Mouse (Mus musculus) midbrain, embryonic 14.5 days (tissue): ENCODE data around the gene Ubqln5. TPM values are rescaled to one million over a fixed set of nuclear protein-coding genes. Genes with fewer than 3 reads are reported as not detected.

ENCODE experiments used
- ATAC-seq: fragments of 200-750 bp; cut with Nextera tagmentation; 2 replicates; pipeline ENCODE4 v1.8.0; 2017; ENCODE audit warnings: moderate number of reproducible peaks, moderate library complexity; ENCODE audit not compliant: low FRiP score, low TSS enrichment
- DNase-seq: peaks from one replicate; pipeline ENCODE4 v3.0.0-alpha.2; 2015
- H3K27ac ChIP-seq: fragments of 300-500 bp; sonication (generic); replicated peaks from 2 replicates; pipeline ENCODE4 v1.5.1; 2014; ENCODE audit warnings: mild to moderate bottlenecking, low read depth, low read length, moderate library complexity
- H3K27me3 ChIP-seq: fragments of 300-500 bp; sonication (generic); 2 replicates; pipeline ENCODE4 v1.6.1; 2014; ENCODE audit warnings: low read length, control low read depth, mixed read lengths; ENCODE audit not compliant: control insufficient read depth, insufficient read depth
- H3K36me3 ChIP-seq: fragments of 300-500 bp; sonication (generic); 2 replicates; pipeline ENCODE4 v1.6.1; 2014; ENCODE audit warnings: low read length, control low read depth; ENCODE audit not compliant: control insufficient read depth, insufficient read depth
- H3K4me1 ChIP-seq: fragments of 300-500 bp; sonication (generic); 2 replicates; pipeline ENCODE4 v1.6.1; 2014; ENCODE audit warnings: mild to moderate bottlenecking, antibody characterized with exemption, low read length, control low read depth; ENCODE audit not compliant: control insufficient read depth, insufficient read depth
- H3K4me2 ChIP-seq: fragments of 300-500 bp; sonication (generic); 2 replicates; pipeline ENCODE4 v1.6.1; 2014; ENCODE audit warnings: mild to moderate bottlenecking, low read length, moderate library complexity
- H3K4me3 ChIP-seq: fragments of 300-500 bp; sonication (generic); replicated peaks from 2 replicates; pipeline ENCODE4 v1.5.1; 2014; ENCODE audit warnings: low read depth, low read length
- H3K9ac ChIP-seq: fragments of 300-500 bp; sonication (generic); replicated peaks from 2 replicates; pipeline ENCODE4 v1.6.1; 2014; ENCODE audit warnings: mild to moderate bottlenecking, low read length, moderate library complexity
- H3K9me3 ChIP-seq: fragments of 300-500 bp; sonication (generic); 2 replicates; pipeline ENCODE4 v1.6.1; 2016; ENCODE audit warnings: low read length, control low read depth, mixed read lengths; ENCODE audit not compliant: control insufficient read depth
- WGBS: fragments of 180-500 bp; shearing (Covaris S2); extraction: QIAGEN DNeasy Blood & Tissue Kit; methylation state at CpG from one replicate; pipeline ENCODE4 v1.1.7; 2014; 5-methylcytosine and 5-hydroxymethylcytosine counted together
- polyA plus RNA-seq: library from polyadenylated mRNA; unstranded; fragments of >200 nt; fragmentation: Nextera tagmentation; extraction: Ambion mirVana; gene quantifications from 2 replicates; pipeline ENCODE4 v1.2.1, GENCODE M21; 2014

The Ubqln5 gene
- polyA plus RNA-seq, 1 experiment from 2014 or later: not detected

DNA sequence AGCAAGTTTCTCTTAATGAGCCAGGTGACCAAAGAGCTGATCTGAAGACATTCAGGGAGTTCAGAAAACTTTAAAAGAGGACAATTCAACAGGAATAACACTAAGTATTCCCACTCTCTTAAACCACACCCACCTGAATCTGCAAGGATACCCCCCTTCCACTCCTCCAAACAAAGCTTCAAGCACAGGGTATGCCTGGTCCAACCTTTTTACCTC, 25.0 kb downstream of the Ubqln5 start, which contains the start of gene Olfr646:
Gene Olfr646 (plus strand): TSS at position 117 of the 216 bp plus-strand sequence.
- Histone ChIP-seq H3K4me1 (no peaks in the 10 kb centered on the region), H3K4me2 (no peak within 1 kb of the TSS), H3K9me3 (no peaks in the 10 kb centered on the region), H3K4me3 (no peak within 1 kb of the TSS), H3K27ac (no peak within 1 kb of the TSS), H3K9ac (no peak within 1 kb of the TSS), H3K27me3 (no peaks in the 10 kb centered on the region), H3K36me3 (no peaks in the 10 kb centered on the region)
- no peak for ATAC-seq
- no peak for DNase-seq

DNA sequence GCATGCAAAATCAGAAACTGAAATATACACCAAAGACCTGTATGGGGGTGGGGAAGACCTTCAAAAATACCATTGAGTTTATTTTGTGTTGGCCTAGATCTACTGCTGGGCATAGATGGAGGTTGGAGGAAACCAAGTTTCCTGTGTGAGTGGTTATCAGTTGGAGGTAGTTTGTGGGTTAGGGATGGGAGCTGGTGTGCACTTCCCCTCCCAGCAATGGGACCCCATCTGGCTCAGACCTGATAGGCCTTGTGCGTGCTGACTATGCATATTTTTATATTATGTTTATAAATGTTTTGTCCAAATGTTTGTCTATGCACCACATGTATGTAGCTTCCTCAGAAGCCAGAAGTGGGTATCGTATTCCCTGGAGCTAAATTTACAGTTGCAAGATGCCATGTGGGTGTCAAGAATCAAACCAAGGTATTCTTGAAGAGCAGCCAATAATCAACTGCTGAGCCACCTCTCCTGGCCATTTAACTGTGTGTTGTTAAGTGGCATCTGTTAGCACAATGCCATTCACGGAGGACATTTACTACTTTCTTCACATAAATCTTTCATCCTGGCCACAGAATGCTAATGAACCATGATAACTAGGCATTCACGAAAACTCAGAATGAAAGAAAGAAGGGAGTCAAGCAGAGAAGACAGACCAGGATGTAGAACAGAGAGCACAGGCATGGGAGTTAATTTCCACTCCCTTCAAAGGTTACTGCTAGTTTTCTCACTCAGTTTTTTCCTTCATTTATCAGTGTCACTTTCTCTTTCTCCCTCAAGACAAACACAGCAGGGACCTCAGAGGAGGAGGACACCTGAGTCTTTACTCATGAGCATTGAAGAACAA, 25.5 kb downstream of the Ubqln5 start:
- 78% methylated on average over 4 of the region's 4 CpGs for WGBS
- no peak overlapping the region for H3K27ac ChIP-seq
- no peak for ATAC-seq

DNA sequence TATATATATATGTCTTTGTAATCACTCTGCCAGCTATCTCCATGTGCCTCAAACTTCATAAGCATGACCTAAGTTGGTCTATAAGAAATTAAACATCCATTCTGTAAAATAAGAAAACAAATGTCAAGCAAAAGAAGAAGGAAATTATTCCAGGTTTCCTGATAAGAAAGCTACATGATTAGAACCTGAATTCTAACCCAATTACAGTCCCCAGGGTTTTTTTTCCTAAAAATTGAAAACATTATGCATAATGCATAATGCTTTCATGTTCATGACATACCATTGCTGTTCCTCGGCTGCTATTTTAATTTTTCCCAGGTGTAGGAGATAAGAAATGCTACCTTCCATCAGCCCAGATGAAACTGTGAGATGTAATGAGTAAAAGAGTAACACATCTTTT, 44.3 kb downstream of the Ubqln5 start, which contains the start of gene Olfr645:
Gene Olfr645 (minus strand): TSS at position 101 of the 400 bp plus-strand sequence.
- H3K9ac ChIP-seq: no peak within 1 kb of the TSS
- no peak within 1 kb of the TSS for H3K4me3 ChIP-seq

More for the DNA sequence above, 25.5 kb downstream of the Ubqln5 start:
- Histone ChIP-seq H3K9ac (no peak overlapping the region), H3K4me3 (no peak overlapping the region), H3K4me2 (no peak overlapping the region), H3K36me3 (no peaks in the 10 kb centered on the region), H3K9me3 (no peaks in the 10 kb centered on the region), H3K27me3 (no peaks in the 10 kb centered on the region), H3K4me1 (no peaks in the 10 kb centered on the region)
- no peak for DNase-seq

More for the DNA sequence above, 44.3 kb downstream of the Ubqln5 start, which contains the start of gene Olfr645:
- Histone ChIP-seq H3K9me3 (no peaks in the 10 kb centered on the region), H3K4me2 (no peak within 1 kb of the TSS), H3K36me3 (no peaks in the 10 kb centered on the region), H3K4me1 (no peaks in the 10 kb centered on the region), H3K27me3 (no peaks in the 10 kb centered on the region), H3K27ac (no peak within 1 kb of the TSS)
- 73% methylated on average over 1 of the region's 1 CpGs for WGBS
- no peak for DNase-seq
- no peak for ATAC-seq

Other genes starting within 250 kb of the Ubqln5 start
- not detected in 2 replicates for gene Olfr66, start 243.6 kb downstream of the Ubqln5 start, polyA plus RNA-seq
- gene Olfr64, start 235.3 kb downstream of the Ubqln5 start, polyA plus RNA-seq: not detected in 2 replicates
- gene Olfr65, start 226.3 kb downstream of the Ubqln5 start, polyA plus RNA-seq: not detected in 2 replicates
- not detected in 2 replicates for gene Olfr631, start 201.0 kb downstream of the Ubqln5 start, polyA plus RNA-seq
- gene Olfr632, start 195.5 kb downstream of the Ubqln5 start, polyA plus RNA-seq: not detected in 2 replicates
- gene Olfr633, start 185.4 kb downstream of the Ubqln5 start, polyA plus RNA-seq: not detected in 2 replicates
- not detected in 2 replicates for gene Olfr635, start 158.7 kb downstream of the Ubqln5 start, polyA plus RNA-seq
- not detected in 2 replicates for gene Olfr638, start 131.1 kb downstream of the Ubqln5 start, polyA plus RNA-seq
- not detected in 2 replicates for gene Olfr639, start 112.5 kb downstream of the Ubqln5 start, polyA plus RNA-seq
- not detected in 2 replicates for gene Olfr640, start 104.3 kb downstream of the Ubqln5 start, polyA plus RNA-seq
- gene Olfr641, start 94.4 kb downstream of the Ubqln5 start, polyA plus RNA-seq: not detected in 2 replicates
- gene Olfr642, start 77.2 kb downstream of the Ubqln5 start, polyA plus RNA-seq: not detected in 2 replicates
- not detected in 2 replicates for gene 4930516K23Rik, start 68.4 kb downstream of the Ubqln5 start, polyA plus RNA-seq
- gene Olfr644, start 58.0 kb downstream of the Ubqln5 start, polyA plus RNA-seq: not detected in 2 replicates
- not detected in 2 replicates for gene Olfr645, start 44.4 kb downstream of the Ubqln5 start, polyA plus RNA-seq
- not detected in 2 replicates for gene Olfr646, start 25.0 kb downstream of the Ubqln5 start, polyA plus RNA-seq
- gene Olfr643, start 7.6 kb upstream of the Ubqln5 start, polyA plus RNA-seq: not detected in 2 replicates
- not detected in 2 replicates for gene Ubqln3, start 13.5 kb upstream of the Ubqln5 start, polyA plus RNA-seq
- gene Ubqlnl, start 20.7 kb upstream of the Ubqln5 start, polyA plus RNA-seq: not detected in 2 replicates
- gene Olfm5, start 35.0 kb upstream of the Ubqln5 start, polyA plus RNA-seq: not detected in 2 replicates
- gene Olfr648, start 53.6 kb upstream of the Ubqln5 start, polyA plus RNA-seq: 0.50 and 0.74 TPM in 2 replicates
- not detected in 2 replicates for gene Olfr649, start 66.2 kb upstream of the Ubqln5 start, polyA plus RNA-seq
- gene Trim6, start 89.0 kb upstream of the Ubqln5 start, polyA plus RNA-seq: 0.19 and 0.59 TPM in 2 replicates
- gene Trim34a, start 114.6 kb upstream of the Ubqln5 start, polyA plus RNA-seq: 0.38 and 1.4 TPM in 2 replicates
- gene Trim5, start 158.3 kb upstream of the Ubqln5 start, polyA plus RNA-seq: 0.11 TPM in 1 of 2 replicates, not detected in the other
- 1.1 and 1.6 TPM in 2 replicates for gene Trim12a, start 185.6 kb upstream of the Ubqln5 start, polyA plus RNA-seq
- gene Trim34b, start 199.6 kb upstream of the Ubqln5 start, polyA plus RNA-seq: not detected in 2 replicates
- 1.0 and 1.4 TPM in 2 replicates for gene Trim12c, start 223.5 kb upstream of the Ubqln5 start, polyA plus RNA-seq
- gene Trim30b, start 240.1 kb upstream of the Ubqln5 start, polyA plus RNA-seq: 0.07 TPM in 1 of 2 replicates, not detected in the other